Mouse (Mus musculus) lung, embryonic 16.5 days (tissue): Measurements from ENCODE around the gene Gm45623. TPM values are rescaled to one million over a fixed set of nuclear protein-coding genes. Genes with fewer than 3 reads are reported as not detected.

Source experiments
- polyA plus RNA-seq: library from polyadenylated mRNA; unstranded; fragments of >200 nt; fragmentation: Nextera tagmentation; extraction: Ambion mirVana; gene quantifications from 2 replicates; pipeline ENCODE4 v1.2.1, GENCODE M21; 2015

Gene Gm45623
- polyA plus RNA-seq, 1 experiment from 2014 or later, result 2.4 TPM

Other genes with a start within 250 kb of the Gm45623 start
- 0.77 and 1.2 TPM in 2 replicates for gene Fbxl21, start 231.4 kb downstream of the Gm45623 start, polyA plus RNA-seq
- gene Lect2, start 205.3 kb downstream of the Gm45623 start, polyA plus RNA-seq, result 0.70 TPM in 1 of 2 replicates, not detected in the other
- 175 and 183 TPM in 2 replicates for gene Tgfbi, start 144.3 kb downstream of the Gm45623 start, polyA plus RNA-seq
- gene Smad5, start 50.8 kb downstream of the Gm45623 start, polyA plus RNA-seq, result 33.5 and 34.8 TPM in 2 replicates
- not detected in 2 replicates for gene Trpc7, start 142.2 kb upstream of the Gm45623 start, polyA plus RNA-seq